Mouse (Mus musculus) A20 (cell line): ENCODE data around the gene Cacng8.
A peak's percentile ranks its signal among the peaks of the same experiment; 100 is the strongest.
"Not testable (repeated sequence)": the region's sequence is repeated elsewhere in the genome, so short reads cannot be mapped to it uniquely, and the experiment has no call there.

Experiments
- DNase-seq: peaks from one replicate; pipeline ENCODE4 v3.0.0-alpha.2; 2011; ENCODE audit warnings: low read depth, low spot score

The Cacng8 gene

GRCm38 (mm10) chr7:3387761-3388160, 2.7 kb upstream of the Cacng8 start:
- DNase-seq = peak; percentile 63

GRCm38 (mm10) chr7:3388885-3389284, 1.6 kb upstream of the Cacng8 start:
- peak; percentile 56 for DNase-seq

GRCm38 (mm10) chr7:3389444-3390412, 755 bp upstream of the Cacng8 start:
- no peak for DNase-seq

- no peak for DNase-seq
These were observed 583 bp downstream of the Cacng8 start for GRCm38 (mm10) chr7:3391081-3391451.

- no peak for DNase-seq
These were observed 1.3 kb downstream of the Cacng8 start for GRCm38 (mm10) chr7:3391809-3392208.

GRCm38 (mm10) chr7:3397355-3397754, 6.9 kb downstream of the Cacng8 start:
- DNase-seq = no peak

- DNase-seq = no peak
These were observed 7.3 kb downstream of the Cacng8 start for GRCm38 (mm10) chr7:3397797-3398196.

- not testable (repeated sequence) for DNase-seq
These were observed 7.9 kb downstream of the Cacng8 start for GRCm38 (mm10) chr7:3398363-3398762.

GRCm38 (mm10) chr7:3399937-3400336, 9.5 kb downstream of the Cacng8 start:
- peak; percentile 43 for DNase-seq

GRCm38 (mm10) chr7:3409729-3410520, 19.4 kb downstream of the Cacng8 start:
- DNase-seq = peak; percentile 55

GRCm38 (mm10) chr7:3411160-3411941, 20.9 kb downstream of the Cacng8 start:
- peak; percentile 96 for DNase-seq

- peak; percentile 85 for DNase-seq
These were observed 21.6 kb downstream of the Cacng8 start for GRCm38 (mm10) chr7:3412036-3412435.

GRCm38 (mm10) chr7:3414888-3415287, 24.4 kb downstream of the Cacng8 start:
- DNase-seq = peak; percentile 51

GRCm38 (mm10) chr7:3415378-3415777, 24.9 kb downstream of the Cacng8 start:
- peak; percentile 32 for DNase-seq

- no peak for DNase-seq
These were observed 29.5 kb downstream of the Cacng8 start for GRCm38 (mm10) chr7:3419941-3420340.

GRCm38 (mm10) chr7:3420466-3420865, 30.0 kb downstream of the Cacng8 start:
- DNase-seq = peak; percentile 68

GRCm38 (mm10) chr7:3421297-3421696, 30.8 kb downstream of the Cacng8 start:
- DNase-seq = peak; percentile 41

- peak; percentile 56 for DNase-seq
These were observed 31.6 kb downstream of the Cacng8 start for GRCm38 (mm10) chr7:3422051-3422450.

- peak; percentile 89 for DNase-seq
These were observed 32.9 kb downstream of the Cacng8 start for GRCm38 (mm10) chr7:3423430-3423829.

- DNase-seq = no peak
These were observed 33.4 kb downstream of the Cacng8 start, which contains the start of gene Cacng6 for GRCm38 (mm10) chr7:3423895-3424294. TSS of gene Cacng6 (plus strand) at chr7:3424195.

GRCm38 (mm10) chr7:3425141-3425540, 34.7 kb downstream of the Cacng8 start:
- peak; percentile 48 for DNase-seq
